Mouse (Mus musculus) intestine, postnatal 0 days (tissue): Measurements from ENCODE around the gene Acot11. TPM values are rescaled to one million over a fixed set of nuclear protein-coding genes. Genes with fewer than 3 reads are reported as not detected.

Source experiments
- ATAC-seq: fragments of 200-750 bp; cut with Nextera tagmentation; 2 replicates; pipeline ENCODE4 v1.8.0; 2017; ENCODE audit warnings: mild to moderate bottlenecking, moderate TSS enrichment, moderate library complexity
- H3K27ac ChIP-seq: fragments of 300-500 bp; sonication (generic); 2 replicates; pipeline ENCODE4 v1.5.1; 2014; ENCODE audit warnings: mild to moderate bottlenecking, low read depth, low read length, moderate library complexity
- H3K27me3 ChIP-seq: fragments of 300-500 bp; sonication (generic); replicated peaks from 2 replicates; pipeline ENCODE4 v1.6.1; 2014; ENCODE audit warnings: low read length, mixed read lengths; ENCODE audit not compliant: control insufficient read depth, insufficient read depth
- H3K36me3 ChIP-seq: fragments of 300-500 bp; sonication (generic); 2 replicates; pipeline ENCODE4 v1.6.1; 2014; ENCODE audit warnings: mild to moderate bottlenecking, moderate library complexity; ENCODE audit not compliant: control insufficient read depth, insufficient read depth
- H3K4me1 ChIP-seq: fragments of 300-500 bp; sonication (generic); replicated peaks from 2 replicates; pipeline ENCODE4 v1.6.1; 2014; ENCODE audit warnings: antibody characterized with exemption, low read length, mixed read lengths; ENCODE audit not compliant: control insufficient read depth, insufficient read depth
- H3K4me2 ChIP-seq: fragments of 300-500 bp; sonication (generic); replicated peaks from 2 replicates; pipeline ENCODE4 v1.6.1; 2014; ENCODE audit warnings: low read depth, mild to moderate bottlenecking, moderate library complexity
- H3K4me3 ChIP-seq: fragments of 300-500 bp; sonication (generic); 2 replicates; pipeline ENCODE4 v1.5.1; 2014; ENCODE audit warnings: low read depth, low read length
- H3K9ac ChIP-seq: fragments of 300-500 bp; sonication (generic); 2 replicates; pipeline ENCODE4 v1.6.1; 2014; ENCODE audit warnings: mild to moderate bottlenecking, low read depth, low read length
- H3K9me3 ChIP-seq: fragments of 300-500 bp; sonication (generic); 2 replicates; pipeline ENCODE4 v1.6.1; 2016; ENCODE audit warnings: mixed run types; ENCODE audit not compliant: control insufficient read depth
- CTCF ChIP-seq: sonication (generic); IDR thresholded peaks from 2 replicates; pipeline ENCODE4 v1.5.1; 2016; ENCODE audit warnings: low read depth, mild to moderate bottlenecking, control low read depth, antibody characterized with exemption, moderate library complexity
- WGBS: fragments of 180-500 bp; shearing (Covaris S2); extraction: QIAGEN DNeasy Blood & Tissue Kit; methylation state at CpG from one replicate; pipeline ENCODE4 v1.1.7; 2014; 5-methylcytosine and 5-hydroxymethylcytosine counted together
- polyA plus RNA-seq: library from polyadenylated mRNA; unstranded; fragments of >200 nt; fragmentation: Nextera tagmentation; extraction: Ambion mirVana; gene quantifications from 2 replicates; pipeline ENCODE4 v1.2.1, GENCODE M21; 2015

Gene Acot11
- polyA plus RNA-seq, 1 experiment from 2014 or later, result 7.8 TPM

GRCm38 (mm10) chr4:106815396-106816324, 10.9 kb upstream of the Acot11 start:
- no peak overlapping the region for H3K9ac ChIP-seq
- WGBS, result 61% methylated on average over 24 of the region's 25 CpGs
- no peak overlapping the region for H3K4me2 ChIP-seq

GRCm38 (mm10) chr4:106811162-106811561, 6.4 kb upstream of the Acot11 start:
- H3K4me3 ChIP-seq, result no peak overlapping the region
- no peak overlapping the region for H3K9ac ChIP-seq
- TF ChIP-seq CTCF, result no peak
- H3K9me3 ChIP-seq, result no peaks in the 10 kb centered on the region
- no peaks in the 10 kb centered on the region for H3K4me1 ChIP-seq
- no peaks in the 10 kb centered on the region for H3K27me3 ChIP-seq
- H3K27ac ChIP-seq, result no peak overlapping the region
- no peak overlapping the region for H3K4me2 ChIP-seq
- no peaks in the 10 kb centered on the region for H3K36me3 ChIP-seq
- 94% methylated on average over 8 of the region's 8 CpGs for WGBS
- ATAC-seq, result no peak

More at GRCm38 (mm10) chr4:106815396-106816324, 10.9 kb upstream of the Acot11 start:
- Histone ChIP-seq H3K4me3 (no peak overlapping the region), H3K36me3 (no peaks in the 10 kb centered on the region), H3K27ac (no peak overlapping the region), H3K4me1 (no peaks in the 10 kb centered on the region), H3K27me3 (no peaks in the 10 kb centered on the region), H3K9me3 (no peaks in the 10 kb centered on the region)
- TF ChIP-seq CTCF, result no peak
- no peak for ATAC-seq

GRCm38 (mm10) chr4:106810039-106810438, 5.2 kb upstream of the Acot11 start:
- TF ChIP-seq CTCF, result peak; percentile 62
- 92% methylated on average over 6 of the region's 6 CpGs for WGBS
- Histone ChIP-seq H3K27me3 (no peaks in the 10 kb centered on the region), H3K4me1 (no peaks in the 10 kb centered on the region), H3K36me3 (no peaks in the 10 kb centered on the region), H3K9ac (no peak overlapping the region), H3K4me2 (no peak overlapping the region), H3K27ac (no peak overlapping the region), H3K4me3 (no peak overlapping the region), H3K9me3 (no peaks in the 10 kb centered on the region)
- ATAC-seq, result no peak

- Histone ChIP-seq H3K27me3 (no peaks in the 10 kb centered on the region), H3K9ac (no peak overlapping the region), H3K9me3 (no peaks in the 10 kb centered on the region), H3K36me3 (no peaks in the 10 kb centered on the region; the same call in 1 of the 2 replicates), H3K4me2 (no peak overlapping the region), H3K4me1 (no peaks in the 10 kb centered on the region), H3K27ac (no peak overlapping the region), H3K4me3 (no peak overlapping the region)
- TF ChIP-seq CTCF, result no peak
- 56% methylated on average over 3 of the region's 3 CpGs for WGBS
- no peak for ATAC-seq
These were observed 2.5 kb upstream of the Acot11 start for GRCm38 (mm10) chr4:106807287-106807686.

- no peak for ATAC-seq
- Histone ChIP-seq H3K27me3 (no peaks in the 10 kb centered on the region), H3K4me1 (no peaks in the 10 kb centered on the region), H3K36me3 (no peaks in the 10 kb centered on the region; the same call in 1 of the 2 replicates), H3K4me3 (no peak overlapping the region), H3K4me2 (no peak overlapping the region), H3K9ac (no peak overlapping the region), H3K9me3 (no peaks in the 10 kb centered on the region), H3K27ac (no peak overlapping the region)
- 66% methylated on average over 2 of the region's 2 CpGs for WGBS
- peak; percentile 11; the same call in 1 of the 2 replicates for TF ChIP-seq CTCF
These were observed 1.1 kb upstream of the Acot11 start for GRCm38 (mm10) chr4:106805890-106806289.

- Histone ChIP-seq H3K9me3 (no peaks in the 10 kb centered on the region), H3K36me3 (no peaks in the 10 kb centered on the region; the same call in 1 of the 2 replicates), H3K4me3 (peak overlapping the region; percentile 42), H3K4me2 (peak overlapping the region; percentile 78), H3K27me3 (no peaks in the 10 kb centered on the region), H3K27ac (peak overlapping the region; percentile 50), H3K9ac (peak overlapping the region; percentile 46), H3K4me1 (no peaks in the 10 kb centered on the region)
- TF ChIP-seq CTCF, result no peak
- 27% methylated on average over 16 of the region's 16 CpGs for WGBS
- peak; percentile 52 for ATAC-seq
These were observed 443 bp downstream of the Acot11 start for GRCm38 (mm10) chr4:106804201-106804909.
